Mouse (Mus musculus): ENCODE results near the gene Tas2r109.
"Not testable (repeated sequence)": the region's sequence is repeated elsewhere in the genome, so short reads cannot be mapped to it uniquely, and the experiment has no call there.

The Tas2r109 gene

GRCm38 (mm10) chr6:132980865-132981264 lies at the start of gene Tas2r109:
Gene Tas2r109, minus strand, starts transcription at chr6:132980965.
- in situ Hi-C loops (cut with MboI) = no loop called here

- in situ Hi-C loops (cut with MboI) = no loop called here
These were observed 22.9 kb downstream of the Tas2r109 start, which contains the start of gene Tas2r131 for GRCm38 (mm10) chr6:132957819-132958218. Gene Tas2r131, minus strand, starts transcription at chr6:132957919.

- in situ Hi-C loops (cut with MboI) = no loop called here
These were observed 30.0 kb downstream of the Tas2r109 start, which contains the start of gene Tas2r129 for GRCm38 (mm10) chr6:132950802-132951201. Gene Tas2r129, plus strand, starts transcription at chr6:132951102.

- in situ Hi-C loops (cut with MboI) = not testable (repeated sequence)
These were observed 39.4 kb downstream of the Tas2r109 start for GRCm38 (mm10) chr6:132941376-132941775.
